Comparison of ENCODE assay signal across 24 mouse cellular contexts in the genomic region with DNA sequence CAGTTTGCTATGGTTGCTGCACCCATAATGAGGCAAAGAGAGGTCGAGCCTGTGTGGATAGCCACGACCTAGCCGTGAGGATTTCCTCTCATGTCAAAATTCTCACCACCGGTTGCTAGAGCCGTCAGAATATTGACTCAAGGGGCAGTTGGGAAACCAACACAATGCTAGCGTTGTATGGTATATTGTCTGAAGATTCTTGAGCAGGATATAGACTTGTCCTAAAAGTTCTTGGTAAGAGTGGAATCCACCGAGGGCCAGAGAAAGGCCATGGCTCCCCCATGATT. TPM values are rescaled to one million over a fixed set of nuclear protein-coding genes. Genes with fewer than 3 reads are reported as not detected.
A peak's percentile ranks its signal among the peaks of the same experiment; 100 is the strongest.
DNase-seq lines count a peak whose midpoint lies in the region; ATAC-seq and TF ChIP-seq lines count a peak whose summit lies in the region.
"Had no signal": no experiment of that assay in that cellular context is flagged by ENCODE, and none has a peak within 500 bp of the region (broad histone marks: within the 10 kb centered on the region; RNA-seq: fewer than 3 reads in every experiment).

No protein-coding gene starts in this region.

- H3K27ac ChIP-seq in intestine, embryonic 16.5 days (ENCODE audit: low read length) = 0 out of 2 replicates have a peak overlapping the region, but pooled peaks have one; percentile 18
- no peak overlapping the region for H3K27ac ChIP-seq in intestine, postnatal 0 days (ENCODE audit: low read depth, low read length)
- H3K27ac ChIP-seq: embryonic facial prominence, embryonic 12.5 days; forebrain, embryonic 15.5 days; heart, embryonic 13.5 days; hindbrain, embryonic 13.5 days; limb, embryonic 12.5 days; midbrain, embryonic 15.5 days; neural tube, embryonic 13.5 days had no signal

- no peaks in the 10 kb centered on the region for H3K9me3 ChIP-seq in intestine, embryonic 16.5 days (ENCODE audit: control insufficient read depth, low read length)
- no peaks in the 10 kb centered on the region for H3K9me3 ChIP-seq in intestine, postnatal 0 days (ENCODE audit: control insufficient read depth)
- H3K9me3 ChIP-seq: embryonic facial prominence, embryonic 12.5 days; forebrain, embryonic 15.5 days; heart, embryonic 13.5 days; hindbrain, embryonic 13.5 days; limb, embryonic 12.5 days; midbrain, embryonic 15.5 days; neural tube, embryonic 13.5 days had no signal

- H3K9ac ChIP-seq in intestine, embryonic 16.5 days (ENCODE audit: low read depth, low read length) = no peak overlapping the region
- H3K9ac ChIP-seq in intestine, postnatal 0 days (ENCODE audit: low read depth, low read length) = no peak overlapping the region
- H3K9ac ChIP-seq: embryonic facial prominence, embryonic 12.5 days; forebrain, embryonic 15.5 days; heart, embryonic 13.5 days; hindbrain, embryonic 13.5 days; limb, embryonic 12.5 days; liver, postnatal 0 days; midbrain, embryonic 15.5 days; neural tube, embryonic 13.5 days had no signal

- no peak overlapping the region for H3K4me2 ChIP-seq in intestine, embryonic 16.5 days (ENCODE audit: low read depth, low read length)
- H3K4me2 ChIP-seq in intestine, postnatal 0 days (replicated peaks; ENCODE audit: low read depth) = no peak overlapping the region
- H3K4me2 ChIP-seq: embryonic facial prominence, embryonic 12.5 days; forebrain, embryonic 15.5 days; heart, embryonic 13.5 days; hindbrain, embryonic 13.5 days; limb, embryonic 12.5 days; liver, embryonic 11.5 days; midbrain, embryonic 15.5 days; neural tube, embryonic 13.5 days had no signal

- H3K27me3 ChIP-seq in intestine, embryonic 16.5 days (replicated peaks; ENCODE audit: control insufficient read depth, insufficient read depth, low read length) = no peaks in the 10 kb centered on the region
- no peaks in the 10 kb centered on the region for H3K27me3 ChIP-seq in intestine, postnatal 0 days (replicated peaks; ENCODE audit: control insufficient read depth, insufficient read depth, low read length)
- H3K27me3 ChIP-seq: embryonic facial prominence, embryonic 12.5 days; forebrain, embryonic 15.5 days; heart, embryonic 13.5 days; hindbrain, embryonic 13.5 days; limb, embryonic 12.5 days; midbrain, embryonic 15.5 days; neural tube, embryonic 13.5 days had no signal

- intact Hi-C loops in gastrocnemius, postnatal 14 days (cut with DNase I; ENCODE audit: low total_unique reads) = no loop called here

- WGBS in intestine, embryonic 16.5 days = 79% methylated on average over 7 of the region's 7 CpGs
- WGBS in intestine, postnatal 0 days = 77% methylated on average over 7 of the region's 7 CpGs

- peaks cover 3% of the 10 kb centered on the region for H3K36me3 ChIP-seq in intestine, embryonic 16.5 days (ENCODE audit: control insufficient read depth, insufficient read depth, low read length)
- H3K36me3 ChIP-seq in intestine, postnatal 0 days (ENCODE audit: control insufficient read depth, insufficient read depth) = peaks cover 9% of the 10 kb centered on the region; the same call in 1 of the 2 replicates
- H3K36me3 ChIP-seq: midbrain, embryonic 15.5 days had no signal

- no peak for DNase-seq in right cerebral cortex, adult 18-20 months
- no peak for DNase-seq in gastrocnemius, postnatal 14 days
- DNase-seq: gastrocnemius, postnatal 10 days; heart, adult 18-20 months; heart, postnatal 14 days; kidney, adult 2 months; kidney, postnatal 14 days; layer of hippocampus, postnatal 36 days; liver, postnatal 0 days; thymus, adult 18-20 months; thymus, postnatal 36 days had no signal

- H3K4me3 ChIP-seq in intestine, embryonic 16.5 days (ENCODE audit: low read length) = no peak overlapping the region
- H3K4me3 ChIP-seq in intestine, postnatal 0 days (ENCODE audit: low read depth, low read length) = no peak overlapping the region
- H3K4me3 ChIP-seq: embryonic facial prominence, embryonic 12.5 days; forebrain, embryonic 15.5 days; heart, embryonic 13.5 days; hindbrain, embryonic 13.5 days; limb, embryonic 12.5 days; midbrain, embryonic 15.5 days; neural tube, embryonic 13.5 days had no signal

- TF ChIP-seq CTCF in intestine, postnatal 0 days (IDR thresholded peaks at IDR 0.05; ENCODE audit: low read depth) = no peak

- no peak for ATAC-seq in intestine, embryonic 16.5 days
- ATAC-seq in intestine, postnatal 0 days = no peak
- peak; percentile 33 for ATAC-seq in granulocyte monocyte progenitor cell, adult 5-6 weeks (replicated peaks; ENCODE audit: poor library complexity, severe bottlenecking)
- peak; percentile 0; the same call in 1 of the 2 replicates for ATAC-seq in neutrophil, adult 5-6 weeks (ENCODE audit: extremely low read depth, insufficient number of reproducible peaks, low FRiP score, poor library complexity, severe bottlenecking)
- no peak for ATAC-seq in erythroblast, adult 5-6 weeks (replicated peaks; ENCODE audit: low FRiP score, poor library complexity, severe bottlenecking)
- ATAC-seq: liver, postnatal 0 days; midbrain, embryonic 15.5 days had no signal

- peaks cover 31% of the 10 kb centered on the region for H3K4me1 ChIP-seq in intestine, embryonic 16.5 days (ENCODE audit: control insufficient read depth, insufficient read depth, low read length)
- peaks cover 7% of the 10 kb centered on the region; the same call in 1 of the 2 replicates for H3K4me1 ChIP-seq in intestine, postnatal 0 days (replicated peaks; ENCODE audit: control insufficient read depth, insufficient read depth, low read length)

RNA-seq across cellular contexts. Expression of a gene that starts 12.1 kb away (rescaled TPM):
- polyA plus RNA-seq in intestine, embryonic 16.5 days (2015; fragmentation: Nextera tagmentation; extraction: Ambion mirVana) = 43.2 and 43.9 TPM in 2 replicates
- 29.5 and 30.1 TPM in 2 replicates for polyA plus RNA-seq in intestine, postnatal 0 days (2015; fragmentation: Nextera tagmentation; extraction: Ambion mirVana)
- 19.0 and 20.0 TPM in 2 replicates for total RNA-seq in granulocyte monocyte progenitor cell, adult 5-6 weeks (2014; fragmentation: Nextera tagmentation)
- total RNA-seq in granulocyte monocyte progenitor cell, adult 5-6 weeks (2017) = 31.1 and 32.4 TPM in 2 replicates
- 996 and 1,066 TPM in 2 replicates for total RNA-seq in neutrophil, adult 5-6 weeks (2017)
- 30.1 and 35.2 TPM in 2 replicates for total RNA-seq in erythroblast, adult 5-6 weeks (2015; ENCODE audit: low replicate concordance)
- total RNA-seq in erythroblast, adult 5-6 weeks (2017; ENCODE audit: low replicate concordance) = 32.3 and 41.7 TPM in 2 replicates
- total RNA-seq in gastrocnemius, postnatal 14 days (2021) = 10 to 100 TPM; 27.3 to 31.1 TPM

Comparison
In these comparisons a context has a peak if more than half of its experiments do, and no peak if none do; other contexts are left out.
1. ATAC-seq: peak in granulocyte monocyte progenitor cell, adult 5-6 weeks (single experiment) and neutrophil, adult 5-6 weeks (single experiment); none in intestine, embryonic 16.5 days (single experiment), intestine, postnatal 0 days (single experiment) and erythroblast, adult 5-6 weeks (single experiment).
2. RNA of a gene that starts 12.1 kb away (total RNA-seq): 996 to 1,066 TPM in neutrophil, adult 5-6 weeks; 30.1 to 41.7 TPM in erythroblast, adult 5-6 weeks, 27.3 to 31.1 TPM in gastrocnemius, postnatal 14 days and 19.0 to 32.4 TPM in granulocyte monocyte progenitor cell, adult 5-6 weeks; every median in the first group is over 10 times any median in the second.